Mouse (Mus musculus) cerebellum, adult 9-11 months (tissue): Measurements from ENCODE around the gene Tmem198.
A peak's percentile ranks its signal among the peaks of the same experiment; 100 is the strongest.

Experiments used
- DNase-seq: peaks from one replicate; pipeline ENCODE4 v3.0.0; 2022

Tmem198 gene

GRCm38 (mm10) chr1:75478916-75479634, at the start of gene Tmem198, which contains the start of gene Chpf:
TSS of gene Tmem198 (plus strand) at chr1:75479532.
TSS of gene Chpf (minus strand) at chr1:75479307.
- peak; percentile 98 for DNase-seq

GRCm38 (mm10) chr1:75435475-75436328, 43.6 kb upstream of the Tmem198 start, which contains the start of gene Gmppa:
TSS of gene Gmppa (plus strand) at chr1:75435930.
- DNase-seq, result peak; percentile 82

GRCm38 (mm10) chr1:75438782-75439181, 40.5 kb upstream of the Tmem198 start:
- peak; percentile 65 for DNase-seq

- DNase-seq, result peak; percentile 84
These were observed 38.7 kb upstream of the Tmem198 start for GRCm38 (mm10) chr1:75440661-75441060.

- peak; percentile 73 for DNase-seq
These were observed 37.8 kb upstream of the Tmem198 start for GRCm38 (mm10) chr1:75441471-75441996.

GRCm38 (mm10) chr1:75442171-75442570, 37.2 kb upstream of the Tmem198 start:
- peak; percentile 86 for DNase-seq

GRCm38 (mm10) chr1:75442811-75443210, 36.5 kb upstream of the Tmem198 start:
- peak; percentile 97 for DNase-seq

- DNase-seq, result peak; percentile 88
These were observed 35.9 kb upstream of the Tmem198 start for GRCm38 (mm10) chr1:75443247-75444024.

GRCm38 (mm10) chr1:75444208-75444607, 35.1 kb upstream of the Tmem198 start:
- DNase-seq, result peak; percentile 71

- DNase-seq, result peak; percentile 81
These were observed 34.1 kb upstream of the Tmem198 start for GRCm38 (mm10) chr1:75445141-75445701.

GRCm38 (mm10) chr1:75445751-75446611, 33.4 kb upstream of the Tmem198 start:
- DNase-seq, result peak; percentile 90

- peak; percentile 65 for DNase-seq
These were observed 32.7 kb upstream of the Tmem198 start for GRCm38 (mm10) chr1:75446656-75447055.

GRCm38 (mm10) chr1:75447265-75448051, 31.9 kb upstream of the Tmem198 start:
- DNase-seq, result peak; percentile 53

- DNase-seq, result peak; percentile 41
These were observed 31.3 kb upstream of the Tmem198 start for GRCm38 (mm10) chr1:75448052-75448431.

GRCm38 (mm10) chr1:75448937-75449336, 30.4 kb upstream of the Tmem198 start:
- DNase-seq, result peak; percentile 46

- no peak for DNase-seq
These were observed 29.8 kb upstream of the Tmem198 start for GRCm38 (mm10) chr1:75449377-75450135.

- DNase-seq, result no peak
These were observed 28.9 kb upstream of the Tmem198 start, which contains the start of gene Asic4 for GRCm38 (mm10) chr1:75450314-75451005. TSS of gene Asic4 (plus strand) at chr1:75450436.

- no peak for DNase-seq
These were observed 27.4 kb upstream of the Tmem198 start for GRCm38 (mm10) chr1:75451900-75452299.

GRCm38 (mm10) chr1:75455433-75455832, 23.9 kb upstream of the Tmem198 start:
- DNase-seq, result no peak
